Comparison of ENCODE assay signal across 14 mouse cellular contexts in the genomic region with DNA sequence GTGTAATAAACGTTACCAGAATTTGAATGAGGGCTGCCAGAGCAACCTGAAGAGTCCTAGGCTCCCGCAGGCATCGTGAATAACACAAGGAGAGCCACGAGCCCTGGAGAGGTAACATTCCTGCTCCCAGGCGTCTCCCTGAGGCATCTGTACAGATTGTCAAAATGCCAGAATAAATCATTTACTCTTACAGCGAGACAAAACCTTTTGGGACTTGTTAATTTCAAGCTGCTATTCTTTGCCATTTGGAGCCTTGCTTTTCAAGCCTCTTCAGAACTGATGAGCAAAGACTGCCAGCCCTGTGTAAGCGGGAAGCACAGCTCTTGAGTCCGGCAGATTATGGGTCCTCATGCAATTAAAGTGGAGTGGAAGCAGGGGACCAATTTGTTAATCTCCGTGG.
DNase-seq lines count a peak whose midpoint lies in the region; ATAC-seq and TF ChIP-seq lines count a peak whose summit lies in the region.
"Had no signal": no experiment of that assay in that cellular context is flagged by ENCODE, and none has a peak within 500 bp of the region (broad histone marks: within the 10 kb centered on the region; RNA-seq: fewer than 3 reads in every experiment).

No protein-coding gene starts in this region.

- intact Hi-C loops in heart, postnatal 10 days (cut with DNase I): no loop called here

- no peak overlapping the region for H3K4me3 ChIP-seq in kidney, adult 2 months (ENCODE audit: insufficient read depth, low read depth, low read length)
- no peak overlapping the region for H3K4me3 ChIP-seq in forebrain, embryonic 13.5 days
- no peak overlapping the region for H3K4me3 ChIP-seq in hindbrain, embryonic 14.5 days (replicated peaks; ENCODE audit: low read length)
- no peak overlapping the region for H3K4me3 ChIP-seq in midbrain, postnatal 0 days (ENCODE audit: low read depth, low read length)
- H3K4me3 ChIP-seq: liver, embryonic 13.5 days; myocyte had no signal

- TF ChIP-seq CTCF in kidney, adult 2 months (conservative IDR thresholded peaks at IDR 0.05; ENCODE audit: insufficient read depth, insufficient read length, low read depth, low read length): no peak
- no peak for TF ChIP-seq CTCF in midbrain, postnatal 0 days (IDR thresholded peaks at IDR 0.05)

- 49% methylated on average over 9 of the region's 9 CpGs for WGBS in kidney, adult 2 months
- WGBS in forebrain, embryonic 13.5 days: 13% methylated on average over 9 of the region's 9 CpGs
- WGBS in hindbrain, embryonic 14.5 days: 16% methylated on average over 9 of the region's 9 CpGs
- WGBS in midbrain, postnatal 0 days: 18% methylated on average over 9 of the region's 9 CpGs

- no peaks in the 10 kb centered on the region for H3K9me3 ChIP-seq in forebrain, embryonic 13.5 days (replicated peaks)
- H3K9me3 ChIP-seq in hindbrain, embryonic 14.5 days (ENCODE audit: control insufficient read depth, low read length): no peaks in the 10 kb centered on the region
- no peaks in the 10 kb centered on the region for H3K9me3 ChIP-seq in midbrain, postnatal 0 days (ENCODE audit: low read length)
- H3K9me3 ChIP-seq: liver, embryonic 13.5 days had no signal

- DNase-seq in kidney, adult 2 months: peak; percentile 33
- DNase-seq in kidney, adult 9 months: no peak
- peak; percentile 44 for DNase-seq in hindbrain, embryonic 14.5 days (ENCODE audit: low spot score)
- peak; percentile 40 for DNase-seq in midbrain, postnatal 0 days (ENCODE audit: low spot score)
- no peak for DNase-seq in left cerebral cortex, adult 18-20 months (ENCODE audit: low spot score in 2 of 2)
- no peak for DNase-seq in heart, postnatal 10 days
- DNase-seq: cerebellum, adult 9-11 months; gastrocnemius, postnatal 36 days; layer of hippocampus, adult 9-11 months; liver, embryonic 13.5 days had no signal

- H3K9ac ChIP-seq in forebrain, embryonic 13.5 days: no peak overlapping the region
- no peak overlapping the region for H3K9ac ChIP-seq in hindbrain, embryonic 14.5 days
- H3K9ac ChIP-seq in midbrain, postnatal 0 days (replicated peaks; ENCODE audit: low read length, poor library complexity, severe bottlenecking): no peak overlapping the region; the same call in 1 of the 2 replicates
- H3K9ac ChIP-seq: liver, embryonic 13.5 days had no signal

- no peaks in the 10 kb centered on the region for H3K27me3 ChIP-seq in kidney, adult 2 months (replicated peaks; ENCODE audit: control insufficient read depth, insufficient read depth, low read length)
- no peaks in the 10 kb centered on the region for H3K27me3 ChIP-seq in forebrain, embryonic 13.5 days
- H3K27me3 ChIP-seq in hindbrain, embryonic 14.5 days (ENCODE audit: control insufficient read depth, insufficient read depth, low read length): no peaks in the 10 kb centered on the region
- no peaks in the 10 kb centered on the region for H3K27me3 ChIP-seq in midbrain, postnatal 0 days (ENCODE audit: insufficient read depth, low read length)
- H3K27me3 ChIP-seq: liver, embryonic 13.5 days had no signal

- H3K27ac ChIP-seq in kidney, adult 2 months (ENCODE audit: insufficient read depth, low read depth, low read length): no peak overlapping the region
- no peak overlapping the region for H3K27ac ChIP-seq in forebrain, embryonic 13.5 days
- H3K27ac ChIP-seq in hindbrain, embryonic 14.5 days: peak overlapping the region; percentile 56
- no peak overlapping the region for H3K27ac ChIP-seq in midbrain, postnatal 0 days (ENCODE audit: low read depth, low read length)
- H3K27ac ChIP-seq: kidney, postnatal 0 days; liver, embryonic 13.5 days had no signal

- peak; percentile 84 for ATAC-seq in forebrain, embryonic 13.5 days
- ATAC-seq in hindbrain, embryonic 14.5 days (ENCODE audit: low FRiP score): peak; percentile 76; the same call in 1 of the 2 replicates
- no peak for ATAC-seq in midbrain, postnatal 0 days (ENCODE audit: low FRiP score)
- ATAC-seq: activated CD4-positive, CD25-positive, alpha-beta regulatory T cell, adult 4 months had no signal

- no peak for TF ChIP-seq POLR2A in kidney, adult 2 months (IDR thresholded peaks at IDR 0.05; ENCODE audit: low read depth, low read length)

- H3K4me2 ChIP-seq in forebrain, embryonic 13.5 days: peak overlapping the region; percentile 33
- peak overlapping the region; percentile 27 for H3K4me2 ChIP-seq in hindbrain, embryonic 14.5 days (replicated peaks)
- peak overlapping the region; percentile 23 for H3K4me2 ChIP-seq in midbrain, postnatal 0 days (ENCODE audit: low read depth, low read length, poor library complexity, severe bottlenecking)
- H3K4me2 ChIP-seq: liver, embryonic 13.5 days had no signal

- H3K36me3 ChIP-seq in kidney, adult 2 months (ENCODE audit: control insufficient read depth, insufficient read depth, low read length): no peaks in the 10 kb centered on the region
- H3K36me3 ChIP-seq in forebrain, embryonic 13.5 days (ENCODE audit: poor library complexity, severe bottlenecking): no peaks in the 10 kb centered on the region
- H3K36me3 ChIP-seq in hindbrain, embryonic 14.5 days (replicated peaks; ENCODE audit: control insufficient read depth, insufficient read depth): no peaks in the 10 kb centered on the region
- no peaks in the 10 kb centered on the region for H3K36me3 ChIP-seq in midbrain, postnatal 0 days (ENCODE audit: insufficient read depth, low read length)
- H3K36me3 ChIP-seq: liver, embryonic 13.5 days had no signal

- H3K4me1 ChIP-seq in kidney, adult 2 months (ENCODE audit: control insufficient read depth, insufficient read depth, low read length): no peaks in the 10 kb centered on the region
- peaks cover 19% of the 10 kb centered on the region for H3K4me1 ChIP-seq in forebrain, embryonic 13.5 days
- H3K4me1 ChIP-seq in hindbrain, embryonic 14.5 days (replicated peaks; ENCODE audit: control insufficient read depth, insufficient read depth, low read length): peaks cover 8% of the 10 kb centered on the region
- H3K4me1 ChIP-seq in midbrain, postnatal 0 days (ENCODE audit: insufficient read depth, low read length): peaks cover 4% of the 10 kb centered on the region; the same call in 1 of the 2 replicates
- H3K4me1 ChIP-seq: liver, embryonic 13.5 days had no signal

Comparison
In these comparisons a context has a peak if more than half of its experiments do, and no peak if none do; other contexts are left out.
1. DNase-seq: peak in kidney, adult 2 months (single experiment), hindbrain, embryonic 14.5 days (single experiment) and midbrain, postnatal 0 days (single experiment); none in kidney, adult 9 months (single experiment), left cerebral cortex, adult 18-20 months (0 of 2) and heart, postnatal 10 days (0 of 2).
2. Peak in every context shown above with its lines, with median percentiles within 50 percentile points of each other: H3K4me2 ChIP-seq.